Mouse (Mus musculus) MEL (cell line): ENCODE data around the gene Bmpr1b.

ENCODE experiments used
- USF2 ChIP-seq, 2 experiments: IDR thresholded peaks; 2 replicates each; pipeline ENCODE4 v1.6.1; 2011 to 2012; ENCODE audit warnings: improper control_type of control experiment in 2 of 2, low read length in 2 of 2, borderline replicate concordance in 1 of 2, inconsistent platforms in 1 of 2, low read depth in 1 of 2, mild to moderate bottlenecking in 1 of 2; ENCODE audit not compliant: insufficient read depth in 1 of 2
- ZC3H11A ChIP-seq: IDR thresholded peaks from 2 replicates; pipeline ENCODE4 v1.6.1; 2012; ENCODE audit warnings: low read depth, mild to moderate bottlenecking, inconsistent platforms, low read length, improper control_type of control experiment

DNA sequence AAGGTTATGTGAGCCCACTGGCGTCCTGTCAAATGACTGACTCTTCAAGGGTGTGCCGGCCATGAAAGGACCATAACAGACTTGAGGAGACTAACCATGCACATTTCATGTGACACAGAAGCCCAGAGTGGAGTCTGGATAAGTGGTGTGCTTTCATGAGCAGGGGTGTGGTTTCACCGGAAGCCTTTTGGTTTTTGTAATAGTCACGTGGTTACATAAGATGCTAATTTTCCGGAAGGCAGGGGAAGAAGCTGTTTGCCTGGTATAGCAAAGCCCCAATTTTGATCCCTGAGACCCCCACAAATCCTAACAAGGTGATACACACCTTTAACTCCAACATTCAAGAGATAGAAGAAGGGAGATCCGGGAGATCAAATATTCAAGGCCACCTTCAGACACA lies 38.3 kb upstream of the Bmpr1b start:
- TF ChIP-seq ZC3H11A (no peak), USF2 (IDR thresholded peaks at IDR 0.05; ENCODE audit: borderline replicate concordance in 1 of 2, insufficient read depth in 1 of 2, low read depth in 1 of 2, low read length in 2 of 2) (no peak)
